20 mouse cellular contexts compared by ENCODE assay signal in the genomic region with DNA sequence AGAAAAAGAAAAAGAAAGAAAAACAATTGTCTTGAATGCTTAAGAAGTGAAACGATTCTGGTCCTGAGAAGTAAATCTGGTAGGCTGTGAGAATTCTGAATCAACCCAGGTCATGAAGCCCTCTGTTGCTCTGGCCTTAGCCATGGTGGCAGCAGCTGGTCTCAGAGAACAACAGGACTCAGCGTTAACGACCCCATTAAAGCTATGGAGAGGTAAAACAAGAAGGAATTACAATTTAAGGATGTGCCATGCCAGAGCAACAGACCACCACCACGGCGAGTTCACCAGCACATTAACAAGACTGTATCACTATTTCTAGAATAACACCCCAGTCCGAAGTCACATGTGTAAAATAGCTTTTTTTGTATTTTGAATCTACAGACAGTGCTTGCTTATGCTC.
DNase-seq lines count a peak whose midpoint lies in the region.
"Had no signal": no experiment of that assay in that cellular context is flagged by ENCODE, and none has a peak within 500 bp of the region (broad histone marks: within the 10 kb centered on the region; RNA-seq: fewer than 3 reads in every experiment).

No protein-coding gene starts in this region.

- no peaks in the 10 kb centered on the region for H3K9me3 ChIP-seq in limb, embryonic 10.5 days (replicated peaks)
- H3K9me3 ChIP-seq: embryonic facial prominence, embryonic 10.5 days; embryonic facial prominence, embryonic 12.5 days; forebrain, embryonic 13.5 days; forebrain, embryonic 15.5 days had no signal

- no peaks in the 10 kb centered on the region for H3K27me3 ChIP-seq in limb, embryonic 10.5 days (ENCODE audit: low read depth, poor library complexity, severe bottlenecking)
- H3K27me3 ChIP-seq: CH12.LX; embryonic facial prominence, embryonic 12.5 days; forebrain, embryonic 13.5 days; forebrain, embryonic 15.5 days had no signal

- whole genome bisulfite sequencing in limb, embryonic 10.5 days: 68% methylated on average over 6 of the region's 6 CpGs

- H3K4me1 ChIP-seq in limb, embryonic 10.5 days: peaks cover 8% of the 10 kb centered on the region; the same call in 1 of the 2 replicates
- H3K4me1 ChIP-seq: embryonic facial prominence, embryonic 12.5 days had no signal

- intact Hi-C loops in heart, postnatal 10 days (cut with DNase I): no loop called here
- intact Hi-C loops in left cerebral cortex, postnatal 10 days (cut with DNase I): no loop called here

- peak; percentile 73 for DNase-seq in heart, adult 11 months
- no peak for DNase-seq in heart, postnatal 10 days
- peak; percentile 36 for DNase-seq in limb, embryonic 10.5 days (ENCODE audit: low spot score)
- no peak for DNase-seq in left cerebral cortex, postnatal 10 days (ENCODE audit: extremely low spot score in 1 of 2, low spot score in 2 of 2)
- no peak for DNase-seq in layer of hippocampus, postnatal 14 days (ENCODE audit: low spot score in 2 of 2)
- DNase-seq: adrenal gland, adult 8-10 months; adrenal gland, postnatal 14 days; adrenal gland, postnatal 36 days; B cell, adult 2 months; cerebellum, adult 11-12 months; cerebellum, adult 2 months; cerebellum, adult 9-10 months; cerebellum, postnatal 10 days; cerebellum, postnatal 25 days had no signal

- no peak overlapping the region for H3K4me3 ChIP-seq in limb, embryonic 10.5 days
- H3K4me3 ChIP-seq: embryonic facial prominence, embryonic 10.5 days; embryonic facial prominence, embryonic 12.5 days; forebrain, embryonic 13.5 days; forebrain, embryonic 15.5 days had no signal

- no peak overlapping the region for H3K27ac ChIP-seq in limb, embryonic 10.5 days
- H3K27ac ChIP-seq: embryonic facial prominence, embryonic 10.5 days; embryonic facial prominence, embryonic 12.5 days; forebrain, embryonic 13.5 days; forebrain, embryonic 15.5 days had no signal

- no peaks in the 10 kb centered on the region for H3K36me3 ChIP-seq in limb, embryonic 10.5 days
- H3K36me3 ChIP-seq: embryonic facial prominence, embryonic 10.5 days; embryonic facial prominence, embryonic 12.5 days; forebrain, embryonic 15.5 days; G1E had no signal

Comparison
In these comparisons a context has a peak if more than half of its experiments do, and no peak if none do; other contexts are left out.
1. DNase-seq: peak in heart, adult 11 months (single experiment) and limb, embryonic 10.5 days (single experiment); none in heart, postnatal 10 days (0 of 2), left cerebral cortex, postnatal 10 days (0 of 2) and layer of hippocampus, postnatal 14 days (0 of 2).